Mouse (Mus musculus) liver, embryonic 12.5 days (tissue): Measurements from ENCODE around the gene Gm20914. TPM values are rescaled to one million over a fixed set of nuclear protein-coding genes. Genes with fewer than 3 reads are reported as not detected.
"Not testable (repeated sequence)": the region's sequence is repeated elsewhere in the genome, so short reads cannot be mapped to it uniquely, and the experiment has no call there.

Experiments
- ATAC-seq: fragments of 200-750 bp; cut with Nextera tagmentation; 2 replicates; pipeline ENCODE4 v1.8.0; 2017; ENCODE audit warnings: moderate number of reproducible peaks, mild to moderate bottlenecking, moderate library complexity
- H3K27ac ChIP-seq: fragments of 300-500 bp; sonication (generic); 2 replicates; pipeline ENCODE4 v1.5.1; 2016; ENCODE audit warnings: mild to moderate bottlenecking
- H3K27me3 ChIP-seq: fragments of 300-500 bp; sonication (generic); replicated peaks from 2 replicates; pipeline ENCODE4 v1.6.1; 2016; ENCODE audit warnings: mild to moderate bottlenecking, moderate library complexity
- H3K36me3 ChIP-seq: fragments of 300-500 bp; sonication (generic); 2 replicates; pipeline ENCODE4 v1.6.1; 2016; ENCODE audit warnings: mild to moderate bottlenecking, moderate library complexity
- H3K4me1 ChIP-seq: fragments of 300-500 bp; sonication (generic); 2 replicates; pipeline ENCODE4 v1.6.1; 2016
- H3K4me2 ChIP-seq: fragments of 300-500 bp; sonication (generic); 2 replicates; pipeline ENCODE4 v1.6.1; 2016; ENCODE audit warnings: mild to moderate bottlenecking, moderate library complexity
- H3K4me3 ChIP-seq: fragments of 300-500 bp; sonication (generic); 2 replicates; pipeline ENCODE4 v1.5.1; 2016; ENCODE audit warnings: mild to moderate bottlenecking, moderate library complexity
- H3K9ac ChIP-seq: fragments of 300-500 bp; sonication (generic); 2 replicates; pipeline ENCODE4 v1.6.1; 2016; ENCODE audit warnings: mild to moderate bottlenecking, moderate library complexity
- H3K9me3 ChIP-seq: fragments of 300-500 bp; sonication (generic); replicated peaks from 2 replicates; pipeline ENCODE4 v1.6.1; 2016; ENCODE audit warnings: mild to moderate bottlenecking, moderate library complexity
- WGBS: fragments of 180-500 bp; shearing (Covaris S2); methylation state at CpG from one replicate; pipeline ENCODE4 v1.1.7; 2016; ENCODE audit not compliant: insufficient replicate concordance; 5-methylcytosine and 5-hydroxymethylcytosine counted together
- polyA plus RNA-seq: library from polyadenylated mRNA; unstranded; fragments of >200 nt; fragmentation: Nextera tagmentation; extraction: Ambion mirVana; gene quantifications from 2 replicates; pipeline ENCODE4 v1.2.1, GENCODE M21; 2016

The Gm20914 gene
- polyA plus RNA-seq: not detected in 2 replicates

GRCm38 (mm10) chrY:5725678-5726077 is at the start of gene Gm20914:
TSS of gene Gm20914 (plus strand) at chrY:5725978.
- H3K4me1 ChIP-seq, H3K4me3 ChIP-seq, H3K36me3 ChIP-seq, H3K27ac ChIP-seq, H3K9me3 ChIP-seq, H3K27me3 ChIP-seq, H3K9ac ChIP-seq, H3K4me2 ChIP-seq, ATAC-seq: not testable (repeated sequence)
- WGBS: no CpG with 5 or more reads among the region's 4 CpGs

Other genes with a start within 250 kb of the Gm20914 start
- gene Gm21854, start 69.0 kb upstream of the Gm20914 start, polyA plus RNA-seq: not detected in 2 replicates
- gene Gm28171, start 67.4 kb downstream of the Gm20914 start, polyA plus RNA-seq: not detected in 2 replicates
- not detected in 2 replicates for gene Gm21778, start 216.5 kb downstream of the Gm20914 start, polyA plus RNA-seq